ENCODE assay signal across 17 mouse cellular contexts in the genomic region with DNA sequence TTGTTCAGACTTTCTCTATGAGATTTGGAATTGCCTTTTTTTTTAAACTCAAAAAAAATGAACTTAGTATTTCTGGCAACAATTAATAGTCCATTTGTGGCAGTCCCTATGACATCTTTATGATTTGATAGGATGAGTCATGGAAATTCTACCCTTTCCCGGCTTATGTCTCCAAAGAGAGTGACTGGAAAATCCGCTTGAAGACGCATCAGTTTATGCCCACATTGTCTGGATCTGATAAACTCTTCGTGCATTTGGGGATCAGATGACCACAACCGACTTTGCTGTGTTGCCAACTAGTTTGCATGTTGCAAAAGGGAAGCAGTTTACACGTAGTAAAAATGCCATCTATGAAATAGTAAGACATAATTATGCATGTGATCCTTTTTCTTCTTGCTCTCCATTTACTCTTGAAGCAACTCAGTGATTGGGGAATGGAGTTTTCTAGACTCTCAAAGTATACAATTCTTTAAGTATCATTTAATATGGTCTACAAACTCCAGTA.
"Had no signal": no experiment of that assay in that cellular context is flagged by ENCODE, and none has a peak within 500 bp of the region (broad histone marks: within the 10 kb centered on the region; RNA-seq: fewer than 3 reads in every experiment).

No protein-coding gene starts in this region.

- H3K4me3 ChIP-seq: midbrain, embryonic 10.5 days; midbrain, embryonic 12.5 days; neural tube, embryonic 12.5 days had no signal

- H3K4me2 ChIP-seq: lung, embryonic 14.5 days; midbrain, embryonic 12.5 days; neural tube, embryonic 12.5 days had no signal

- DNase-seq: lung, adult 18-20 months; lung, embryonic 14.5 days; lung, postnatal 10 days; lung, postnatal 4 days; midbrain, embryonic 14.5 days; retina, postnatal 1 day; right cerebral cortex, adult 18-20 months; right cerebral cortex, postnatal 25 days; right cerebral cortex, postnatal 4 days; spleen, adult 18-20 months; thymus, adult 18-20 months; thymus, postnatal 14 days; thymus, postnatal 36 days had no signal

- H3K9me3 ChIP-seq: midbrain, embryonic 10.5 days; midbrain, embryonic 12.5 days; neural tube, embryonic 12.5 days had no signal

- H3K9ac ChIP-seq: lung, embryonic 14.5 days; midbrain, embryonic 12.5 days; neural tube, embryonic 12.5 days had no signal

- H3K36me3 ChIP-seq: midbrain, embryonic 10.5 days; midbrain, embryonic 12.5 days; neural tube, embryonic 12.5 days had no signal

- H3K27ac ChIP-seq: midbrain, embryonic 10.5 days; midbrain, embryonic 12.5 days; neural tube, embryonic 12.5 days had no signal

- ATAC-seq: midbrain, embryonic 16.5 days had no signal

- H3K27me3 ChIP-seq: midbrain, embryonic 12.5 days; neural tube, embryonic 12.5 days had no signal

- H3K4me1 ChIP-seq: midbrain, embryonic 10.5 days; midbrain, embryonic 12.5 days; neural tube, embryonic 12.5 days had no signal
